Mouse (Mus musculus): Measurements from ENCODE around the gene A430005L14Rik. TPM values are rescaled to one million over a fixed set of nuclear protein-coding genes. Genes with fewer than 3 reads are reported as not detected.
"Not testable (repeated sequence)": the region's sequence is repeated elsewhere in the genome, so short reads cannot be mapped to it uniquely, and the experiment has no call there.

Gene A430005L14Rik
- 65.1 and 85.6 TPM in 2 replicates for polyA plus RNA-seq (2016; fragmentation: Nextera tagmentation; extraction: Ambion mirVana)

DNA sequence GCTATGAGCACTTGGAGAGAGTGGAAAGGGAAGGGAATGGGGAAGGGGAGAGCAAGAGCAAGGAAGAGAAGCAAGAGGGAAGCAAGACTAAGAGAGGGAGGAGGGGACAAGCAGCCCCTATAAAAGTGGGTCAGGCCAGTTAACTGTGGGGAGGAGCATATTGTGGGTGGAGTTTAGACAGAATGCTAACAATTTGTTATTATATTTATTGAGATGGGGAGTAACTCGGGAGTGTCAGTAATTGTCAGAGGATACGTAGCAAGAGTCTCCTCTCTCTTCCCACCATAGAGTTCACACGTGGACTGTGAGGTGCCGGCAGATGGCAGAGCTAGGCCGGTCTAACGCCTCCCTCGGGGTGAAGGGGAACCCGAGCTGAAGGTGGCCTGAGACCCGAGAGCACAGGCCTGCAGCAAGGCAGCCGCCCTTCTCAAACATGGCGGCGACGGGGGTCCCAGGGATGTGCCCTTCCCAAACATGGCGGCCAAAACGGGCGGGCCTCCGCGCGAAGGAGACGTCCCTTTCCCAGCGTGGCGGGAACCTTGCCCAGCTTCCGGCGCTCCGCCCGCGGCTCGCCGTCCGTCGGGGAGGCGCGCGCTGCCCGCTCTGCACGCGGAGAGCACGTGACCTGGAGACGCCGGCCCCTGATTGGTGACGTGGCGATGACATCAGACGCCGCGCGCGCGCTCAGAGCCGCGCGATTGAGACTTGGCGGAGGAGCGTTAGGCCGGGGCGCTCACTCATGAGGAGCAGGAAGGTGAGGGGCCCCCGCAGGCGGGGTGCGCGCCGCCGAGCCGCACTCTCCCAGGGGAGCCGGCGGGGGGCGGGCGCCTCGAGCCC lies at the start of gene A430005L14Rik:
TSS of gene A430005L14Rik (plus strand) at position 669 of the 837 bp plus-strand sequence.
- Histone ChIP-seq H3K27me3 (ENCODE audit: insufficient read depth, poor library complexity, severe bottlenecking) (peaks cover 30% of the 10 kb centered on the region), H3K4me3 (peak within 1 kb of the TSS; percentile 71), H3K9me3 (no peaks in the 10 kb centered on the region), H3K36me3 (peaks cover 25% of the 10 kb centered on the region), H3K4me1 (peaks cover 19% of the 10 kb centered on the region), H3K27ac (peak within 1 kb of the TSS; percentile 91)
- peak; percentile 98 for DNase-seq (ENCODE audit: low spot score)
- WGBS: 2% methylated on average over 65 of the region's 67 CpGs

DNA sequence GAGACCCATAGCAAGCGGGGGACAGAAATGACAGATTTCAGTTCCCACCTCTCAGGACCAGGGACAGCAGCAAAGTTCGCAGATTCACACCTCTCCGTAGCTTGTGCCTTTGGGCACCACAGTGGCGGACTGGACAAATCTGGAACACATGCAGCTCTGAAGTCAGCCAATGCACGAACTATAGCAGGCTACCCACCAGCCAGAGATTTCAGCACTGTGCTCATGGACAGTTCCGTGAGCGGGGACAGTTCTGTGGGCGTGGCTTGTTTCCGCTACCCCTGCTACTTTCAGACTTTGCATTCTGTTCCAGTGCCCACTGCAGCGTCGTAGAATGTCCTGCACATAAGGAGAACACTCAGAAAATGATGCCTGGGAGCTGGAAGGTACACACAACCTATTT lies 49.5 kb upstream of the A430005L14Rik start:
- H3K9me3 ChIP-seq: no peaks in the 10 kb centered on the region
- 22% methylated on average over 11 of the region's 11 CpGs for WGBS
- H3K27ac ChIP-seq: no peak overlapping the region
- H3K36me3 ChIP-seq: no peaks in the 10 kb centered on the region
- H3K4me3 ChIP-seq: no peak overlapping the region
- H3K27me3 ChIP-seq (ENCODE audit: insufficient read depth, poor library complexity, severe bottlenecking): no peaks in the 10 kb centered on the region
- H3K4me1 ChIP-seq: no peaks in the 10 kb centered on the region
- peak; percentile 82 for DNase-seq (ENCODE audit: low spot score)

DNA sequence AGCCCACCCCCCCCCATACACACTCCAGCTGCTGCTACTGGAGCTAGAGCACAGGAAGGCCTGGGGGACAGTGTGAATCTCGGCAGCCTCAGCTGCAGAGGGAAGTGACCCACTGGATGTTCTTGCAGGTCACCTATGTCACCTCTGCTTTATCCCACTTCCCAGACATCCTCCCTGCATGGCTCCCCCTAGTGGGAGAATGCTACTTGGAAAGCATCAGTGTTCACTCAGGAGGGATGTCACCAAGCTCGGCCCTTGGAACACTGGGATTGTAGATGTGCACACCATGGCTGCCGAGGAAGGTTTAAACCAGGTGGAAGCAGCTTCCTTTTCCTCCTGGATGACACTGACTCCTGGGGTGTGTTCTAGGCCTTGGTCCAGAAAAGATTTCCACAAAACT lies 43.4 kb upstream of the A430005L14Rik start:
- Histone ChIP-seq H3K27me3 (ENCODE audit: insufficient read depth, poor library complexity, severe bottlenecking) (peaks cover 10% of the 10 kb centered on the region; the same call in 1 of the 2 replicates), H3K27ac (no peak overlapping the region), H3K4me1 (no peaks in the 10 kb centered on the region), H3K9me3 (no peaks in the 10 kb centered on the region), H3K4me3 (no peak overlapping the region), H3K36me3 (no peaks in the 10 kb centered on the region)
- WGBS: 64% methylated on average over 3 of the region's 3 CpGs
- DNase-seq (ENCODE audit: low spot score): no peak

DNA sequence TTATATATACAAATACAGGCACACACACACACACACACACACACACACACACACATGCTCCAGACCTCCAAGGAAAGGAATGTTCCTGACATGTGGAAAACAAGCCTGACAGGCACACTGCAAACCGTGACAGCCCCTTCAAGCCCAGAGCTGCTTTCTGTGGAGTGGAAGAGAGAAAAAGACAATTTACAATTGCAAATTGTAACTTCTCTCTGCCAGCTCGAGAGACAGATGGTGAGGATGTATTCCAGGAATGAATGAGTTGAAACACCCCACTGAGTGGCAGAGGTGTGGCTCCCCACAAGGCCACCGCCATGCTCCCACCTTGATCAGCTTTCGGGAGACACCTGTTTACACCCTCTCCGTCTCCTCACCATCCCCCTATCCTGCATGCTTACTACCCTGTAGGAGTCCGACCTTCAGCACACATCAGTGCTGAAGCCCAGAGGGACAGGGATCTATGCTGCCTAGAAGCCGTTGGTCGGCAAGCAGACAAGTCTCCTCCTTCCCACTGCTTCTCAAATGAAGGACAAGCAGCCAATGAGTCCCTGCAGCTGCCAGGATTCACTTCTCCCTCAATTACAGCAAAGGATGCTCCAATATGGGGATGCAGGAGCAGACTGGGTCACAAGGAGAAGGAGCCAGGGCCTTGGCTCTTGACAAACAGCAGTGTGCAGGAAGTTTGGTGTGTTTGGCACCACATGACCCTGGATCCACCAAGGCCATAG lies 39.1 kb upstream of the A430005L14Rik start:
- no peak overlapping the region for H3K27ac ChIP-seq
- 43% methylated on average over 8 of the region's 8 CpGs for WGBS
- H3K4me1 ChIP-seq: no peaks in the 10 kb centered on the region
- H3K4me3 ChIP-seq: no peak overlapping the region
- no peak for DNase-seq (ENCODE audit: low spot score)
- no peaks in the 10 kb centered on the region for H3K9me3 ChIP-seq
- H3K36me3 ChIP-seq: no peaks in the 10 kb centered on the region
- peaks cover 23% of the 10 kb centered on the region; the same call in 1 of the 2 replicates for H3K27me3 ChIP-seq (ENCODE audit: insufficient read depth, poor library complexity, severe bottlenecking)

DNA sequence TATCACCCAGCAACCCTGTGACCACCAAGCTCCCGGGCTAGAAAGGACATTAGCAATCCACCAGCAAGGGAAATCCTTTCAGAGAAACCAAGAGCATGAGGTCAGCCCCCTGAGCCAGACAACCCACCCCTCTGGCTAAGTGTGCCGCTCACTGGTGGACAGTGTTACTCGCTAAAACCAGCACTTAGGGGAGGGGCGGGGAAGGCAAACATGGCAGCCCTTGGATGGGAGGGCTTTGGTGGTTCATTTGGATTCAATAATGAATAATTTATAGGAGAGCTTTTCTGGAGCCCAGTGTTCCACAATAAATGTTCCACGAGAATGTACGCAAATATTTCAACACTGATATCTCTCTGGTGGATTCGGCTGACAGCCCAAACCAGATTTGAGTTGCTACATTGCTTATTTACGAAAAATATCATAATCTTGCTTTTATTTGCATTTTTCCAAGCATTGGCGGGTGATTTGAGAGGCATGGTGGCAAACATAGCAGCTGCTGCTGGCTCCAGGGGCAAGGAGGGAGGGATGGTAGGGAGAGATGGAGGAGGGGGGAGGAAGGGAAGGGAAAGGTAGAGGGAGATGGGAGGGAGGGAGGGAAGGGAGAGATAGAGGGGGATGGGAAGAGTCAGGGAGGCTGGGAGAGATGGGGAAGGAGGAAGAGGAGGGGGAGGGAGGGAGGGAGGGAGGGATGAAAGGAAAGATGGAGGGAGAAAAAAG lies 36.4 kb upstream of the A430005L14Rik start:
- Histone ChIP-seq H3K27ac (no peak overlapping the region), H3K36me3 (no peaks in the 10 kb centered on the region), H3K4me3 (no peak overlapping the region), H3K27me3 (ENCODE audit: insufficient read depth, poor library complexity, severe bottlenecking) (peaks cover 23% of the 10 kb centered on the region; the same call in 1 of the 2 replicates), H3K4me1 (no peaks in the 10 kb centered on the region), H3K9me3 (no peaks in the 10 kb centered on the region)
- WGBS: 67% methylated on average over 9 of the region's 9 CpGs
- DNase-seq (ENCODE audit: low spot score): no peak

DNA sequence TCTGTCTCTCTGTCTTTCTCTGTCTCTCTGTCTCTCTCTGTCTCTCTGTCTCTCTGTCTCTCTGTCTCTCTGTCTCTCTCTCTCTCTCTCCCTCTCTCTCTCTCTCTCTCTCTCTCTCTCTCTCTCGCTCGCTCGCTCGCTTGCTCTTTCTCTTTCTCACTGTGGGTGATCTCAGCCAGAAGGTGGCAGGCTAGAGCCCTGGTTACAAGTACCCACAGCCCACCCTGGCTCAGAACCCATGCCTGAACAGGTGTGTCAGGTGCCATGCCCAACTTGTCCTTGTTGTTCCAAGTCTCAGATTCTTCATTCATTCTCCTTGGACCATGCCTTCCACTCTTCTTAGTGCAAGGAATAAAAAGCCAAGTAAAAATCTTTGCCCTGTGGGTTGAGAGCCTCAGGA lies 34.9 kb upstream of the A430005L14Rik start:
- peaks cover 23% of the 10 kb centered on the region; the same call in 1 of the 2 replicates for H3K27me3 ChIP-seq (ENCODE audit: insufficient read depth, poor library complexity, severe bottlenecking)
- WGBS: 44% methylated on average over 4 of the region's 4 CpGs
- H3K36me3 ChIP-seq; H3K9me3 ChIP-seq; DNase-seq (ENCODE audit: low spot score); H3K27ac ChIP-seq; H3K4me1 ChIP-seq; H3K4me3 ChIP-seq: not testable (repeated sequence)

DNA sequence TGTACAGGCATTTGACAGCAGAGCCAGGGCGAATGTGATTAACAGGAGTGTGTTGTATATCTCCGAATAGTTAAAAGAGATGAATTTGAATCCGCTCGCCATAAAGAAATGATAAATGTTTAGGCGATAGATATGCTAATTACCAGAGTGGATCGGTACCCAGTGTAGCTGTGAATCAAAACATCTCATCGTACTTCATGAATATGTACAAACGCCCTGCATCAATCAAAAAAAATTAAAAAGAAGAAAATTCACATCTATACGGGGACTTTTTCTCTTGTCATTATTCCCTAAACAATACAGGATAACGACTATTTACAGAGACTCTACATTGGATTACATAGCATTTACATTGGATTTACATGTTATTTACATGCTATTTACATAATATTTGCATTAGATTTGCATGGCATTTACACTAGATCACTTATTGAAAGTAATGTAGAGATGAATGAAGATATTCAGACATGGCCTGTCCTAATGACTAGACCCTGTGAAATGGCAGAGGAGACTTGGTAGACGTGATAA lies 28.2 kb upstream of the A430005L14Rik start:
- no peak overlapping the region for H3K27ac ChIP-seq
- no peak overlapping the region for H3K4me3 ChIP-seq
- H3K9me3 ChIP-seq: no peaks in the 10 kb centered on the region
- no peak for DNase-seq (ENCODE audit: low spot score)
- no peaks in the 10 kb centered on the region for H3K4me1 ChIP-seq
- 79% methylated on average over 11 of the region's 11 CpGs for WGBS
- H3K27me3 ChIP-seq (ENCODE audit: insufficient read depth, poor library complexity, severe bottlenecking): peaks cover 5% of the 10 kb centered on the region; the same call in 1 of the 2 replicates
- H3K36me3 ChIP-seq: no peaks in the 10 kb centered on the region

DNA sequence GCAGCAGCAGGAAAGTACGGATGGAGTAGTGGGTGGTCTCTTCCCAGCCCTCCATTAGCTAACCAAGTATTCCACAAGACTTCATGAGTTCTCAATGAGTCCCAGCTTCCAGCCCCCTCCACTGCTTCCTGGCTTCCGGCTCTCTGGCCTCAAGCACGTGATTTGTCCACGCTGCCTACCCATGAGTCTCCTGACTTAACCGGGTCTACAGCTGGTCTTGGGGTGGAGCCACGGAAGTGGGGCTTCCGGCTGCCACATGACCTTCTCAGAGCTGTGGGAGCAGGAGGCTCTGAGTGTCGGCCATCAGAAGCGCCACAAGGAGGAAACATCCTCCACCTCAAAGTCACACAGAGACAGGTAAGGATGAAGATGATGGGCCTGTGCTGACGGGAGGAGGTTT lies 27.6 kb upstream of the A430005L14Rik start:
- Histone ChIP-seq H3K27me3 (ENCODE audit: insufficient read depth, poor library complexity, severe bottlenecking) (peaks cover 5% of the 10 kb centered on the region; the same call in 1 of the 2 replicates), H3K27ac (no peak overlapping the region), H3K9me3 (no peaks in the 10 kb centered on the region), H3K36me3 (no peaks in the 10 kb centered on the region), H3K4me3 (no peak overlapping the region), H3K4me1 (no peaks in the 10 kb centered on the region)
- WGBS: 70% methylated on average over 10 of the region's 10 CpGs
- no peak for DNase-seq (ENCODE audit: low spot score)

DNA sequence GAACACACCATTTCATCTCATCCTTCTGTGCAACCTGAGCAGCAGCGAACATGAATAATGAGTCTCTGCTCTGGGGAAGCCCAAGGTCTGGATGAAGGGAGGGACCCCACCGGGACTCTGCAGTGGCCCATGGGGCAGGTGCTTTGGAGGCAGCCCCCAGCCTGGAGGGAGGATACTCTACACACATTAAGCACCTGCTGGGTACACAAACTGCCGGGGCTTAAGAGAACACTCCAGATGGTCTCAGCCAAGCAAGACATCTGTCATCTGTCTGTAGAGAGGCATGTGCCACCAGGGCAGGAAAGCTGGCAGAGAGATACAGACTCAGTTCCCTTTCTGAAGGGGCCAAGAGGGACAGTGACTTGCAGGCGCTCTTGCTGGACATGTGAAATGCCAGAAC lies 27.1 kb upstream of the A430005L14Rik start:
- peaks cover 5% of the 10 kb centered on the region; the same call in 1 of the 2 replicates for H3K27me3 ChIP-seq (ENCODE audit: insufficient read depth, poor library complexity, severe bottlenecking)
- DNase-seq (ENCODE audit: low spot score): no peak
- WGBS: 71% methylated on average over 4 of the region's 4 CpGs

DNA sequence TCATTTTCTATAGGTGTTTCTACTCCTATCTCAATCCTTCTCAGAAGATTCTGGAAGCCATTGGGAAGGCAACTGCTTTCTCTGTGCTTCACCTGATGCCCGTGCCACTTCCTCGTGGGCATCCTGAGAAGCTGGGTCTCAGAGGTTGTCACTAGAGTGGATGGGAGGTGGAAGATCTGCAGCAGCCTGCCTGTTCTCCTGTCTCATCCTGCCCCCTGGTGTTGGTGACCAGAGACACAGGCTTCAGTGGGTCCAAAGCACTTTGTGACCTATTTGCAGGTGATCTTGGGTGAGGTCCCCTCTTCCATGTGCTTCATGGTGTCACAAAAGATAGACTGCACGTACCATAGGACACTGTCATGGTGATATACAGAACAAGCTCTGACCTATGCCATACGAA lies 13.8 kb upstream of the A430005L14Rik start:
- H3K4me1 ChIP-seq: no peaks in the 10 kb centered on the region; the same call in 1 of the 2 replicates
- H3K27ac ChIP-seq: no peak overlapping the region
- H3K9me3 ChIP-seq: no peaks in the 10 kb centered on the region
- no peaks in the 10 kb centered on the region for H3K36me3 ChIP-seq
- H3K4me3 ChIP-seq: no peak overlapping the region
- no peak for DNase-seq (ENCODE audit: low spot score)
- WGBS: 56% methylated on average over 4 of the region's 4 CpGs
- peaks cover 36% of the 10 kb centered on the region for H3K27me3 ChIP-seq (ENCODE audit: insufficient read depth, poor library complexity, severe bottlenecking)

More for the DNA sequence above, 27.1 kb upstream of the A430005L14Rik start:
- no peak overlapping the region for H3K27ac ChIP-seq
- H3K9me3 ChIP-seq: no peaks in the 10 kb centered on the region
- H3K4me1 ChIP-seq: no peaks in the 10 kb centered on the region
- H3K36me3 ChIP-seq: no peaks in the 10 kb centered on the region
- H3K4me3 ChIP-seq: no peak overlapping the region

DNA sequence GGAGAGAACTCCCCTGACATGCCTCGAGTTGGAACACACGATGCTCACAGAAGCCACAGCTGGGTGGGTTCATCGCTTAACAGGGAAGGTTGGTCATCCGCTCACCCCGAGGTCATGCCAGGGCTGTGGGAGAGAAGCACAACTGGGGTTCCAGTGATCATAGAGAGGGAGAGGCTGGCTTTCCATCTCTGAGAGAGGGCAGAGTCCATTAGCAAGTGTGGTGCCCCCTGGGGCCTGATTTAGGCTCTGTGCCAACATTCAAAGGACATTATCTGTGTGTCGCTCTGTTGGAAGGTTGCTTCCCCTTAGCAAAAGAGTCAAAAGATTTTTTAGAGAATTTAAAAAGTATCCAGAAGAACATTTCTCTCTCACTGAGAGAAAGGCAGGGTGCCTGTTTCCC lies 12.8 kb upstream of the A430005L14Rik start:
- Histone ChIP-seq H3K27me3 (ENCODE audit: insufficient read depth, poor library complexity, severe bottlenecking) (peaks cover 41% of the 10 kb centered on the region), H3K27ac (no peak overlapping the region), H3K4me3 (no peak overlapping the region), H3K9me3 (no peaks in the 10 kb centered on the region), H3K4me1 (no peaks in the 10 kb centered on the region; the same call in 1 of the 2 replicates), H3K36me3 (no peaks in the 10 kb centered on the region)
- WGBS: 44% methylated on average over 6 of the region's 6 CpGs
- no peak for DNase-seq (ENCODE audit: low spot score)

DNA sequence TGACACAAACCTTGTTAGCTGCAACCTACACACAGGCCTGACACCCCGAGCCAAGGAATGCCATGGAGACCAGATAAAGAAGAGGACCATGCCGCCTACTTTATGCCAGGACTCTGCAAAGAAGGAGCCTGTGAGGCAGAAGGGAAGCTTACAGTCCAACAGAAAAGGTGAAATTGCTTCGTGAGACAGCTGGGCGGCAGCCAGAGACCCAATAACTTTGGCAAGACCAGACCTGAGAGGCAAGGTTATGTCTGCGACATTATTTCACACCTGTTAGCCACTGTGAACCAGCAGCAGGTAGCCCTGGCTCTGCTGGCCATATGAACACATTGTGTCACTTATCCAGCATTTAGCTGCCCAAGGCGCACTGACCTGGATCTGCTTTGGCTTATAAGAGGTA lies 11.3 kb upstream of the A430005L14Rik start:
- no peaks in the 10 kb centered on the region; the same call in 1 of the 2 replicates for H3K4me1 ChIP-seq
- no peak for DNase-seq (ENCODE audit: low spot score)
- WGBS: 76% methylated on average over 6 of the region's 6 CpGs
- H3K4me3 ChIP-seq: no peak overlapping the region
- H3K27ac ChIP-seq: no peak overlapping the region
- H3K36me3 ChIP-seq: no peaks in the 10 kb centered on the region
- peaks cover 45% of the 10 kb centered on the region for H3K27me3 ChIP-seq (ENCODE audit: insufficient read depth, poor library complexity, severe bottlenecking)
- H3K9me3 ChIP-seq: no peaks in the 10 kb centered on the region

Measured in heart, embryonic 10.5 days (tissue).